Mouse (Mus musculus): ENCODE data around the gene Gdf5. TPM values are rescaled to one million over a fixed set of nuclear protein-coding genes. Genes with fewer than 3 reads are reported as not detected.

The Gdf5 gene
- polyA plus RNA-seq, 1 experiment from 2014 or later = 1.7 TPM

DNA sequence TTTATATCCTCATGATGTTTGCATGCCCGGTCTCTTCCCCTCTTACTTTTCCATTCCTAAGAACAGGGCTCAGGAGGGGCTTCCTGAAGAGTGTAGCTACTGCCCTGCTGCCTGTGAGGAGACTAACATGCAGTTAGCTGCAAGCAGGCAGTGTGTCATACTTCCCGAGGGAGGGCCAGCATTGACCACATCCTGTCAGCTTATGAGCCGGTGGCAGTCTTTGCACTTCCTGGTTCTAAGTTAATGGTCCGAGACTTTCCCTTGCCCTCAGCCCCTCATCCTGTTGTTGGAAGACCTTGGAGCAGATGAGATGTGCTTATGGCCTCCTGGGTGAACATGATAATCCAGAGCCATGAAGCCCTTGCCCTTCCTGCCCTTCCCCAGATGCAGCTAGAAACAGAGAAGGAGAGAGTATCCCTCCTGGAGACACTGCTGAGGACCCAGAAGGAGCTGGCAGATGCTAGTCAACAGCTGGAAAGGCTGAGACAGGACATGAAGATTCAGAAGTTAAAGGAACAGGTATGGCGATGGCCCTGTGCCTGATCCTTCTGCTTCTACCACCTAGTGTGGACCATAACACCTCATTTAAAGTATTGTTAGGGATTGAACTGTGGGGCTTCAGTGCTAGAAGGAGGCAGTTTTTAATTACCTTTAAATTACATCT is 34.3 kb upstream of the Gdf5 start:
- peak; percentile 73 for ATAC-seq
- H3K27ac ChIP-seq (ENCODE audit: low read length) = no peak overlapping the region; the same call in 1 of the 2 replicates
- WGBS = 69% methylated on average over 5 of the region's 5 CpGs
- DNase-seq (ENCODE audit: low spot score) = peak; percentile 53
- no peaks in the 10 kb centered on the region for H3K9me3 ChIP-seq (ENCODE audit: low read length)
- H3K9ac ChIP-seq (replicated peaks; ENCODE audit: low read depth) = no peak overlapping the region
- no peak for TF ChIP-seq EP300 (IDR thresholded peaks at IDR 0.05)
- TF ChIP-seq CTCF (IDR thresholded peaks at IDR 0.05) = no peak
- no peak overlapping the region for H3K4me2 ChIP-seq (replicated peaks; ENCODE audit: low read depth, low read length)
- no peaks in the 10 kb centered on the region for H3K27me3 ChIP-seq (replicated peaks; ENCODE audit: insufficient read depth, low read length)
- H3K4me1 ChIP-seq (ENCODE audit: insufficient read depth, low read depth, low read length) = no peaks in the 10 kb centered on the region
- H3K4me3 ChIP-seq (ENCODE audit: low read depth, low read length) = no peak overlapping the region
- H3K36me3 ChIP-seq (ENCODE audit: insufficient read depth, low read length) = peaks cover 26% of the 10 kb centered on the region

DNA sequence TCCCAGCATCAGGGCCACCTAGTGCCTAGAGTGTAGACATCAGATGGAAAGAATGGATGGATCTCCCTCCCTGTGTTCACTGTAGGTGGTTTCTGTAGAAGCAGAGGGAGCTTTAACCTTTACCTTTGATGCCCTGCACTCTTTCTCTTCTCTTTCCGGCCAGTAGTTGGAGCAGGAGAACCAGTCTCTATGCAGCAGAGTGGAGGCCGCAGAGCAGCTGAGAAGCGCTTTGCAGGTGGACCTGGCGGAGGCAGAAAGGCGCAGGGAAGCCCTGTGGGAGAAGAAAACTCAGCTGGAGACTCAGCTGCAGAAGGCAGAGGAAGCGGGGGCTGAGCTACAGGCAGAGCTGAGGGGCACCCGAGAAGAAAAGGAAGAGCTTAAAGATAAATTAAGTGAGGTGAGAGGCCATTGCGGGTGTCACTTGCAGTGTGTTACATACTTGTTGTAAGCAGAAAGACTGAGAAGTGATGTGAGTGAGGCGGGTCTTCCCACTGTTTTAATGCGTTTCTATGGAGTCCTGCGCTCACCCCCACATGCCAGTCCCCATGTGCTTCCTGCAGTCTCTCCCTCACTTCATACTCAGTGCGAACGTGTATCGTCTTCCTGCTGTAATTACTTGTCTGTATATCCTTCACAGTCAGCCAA is 29.0 kb upstream of the Gdf5 start:
- H3K36me3 ChIP-seq (ENCODE audit: insufficient read depth, low read length) = peaks cover 38% of the 10 kb centered on the region; the same call in 1 of the 2 replicates
- 76% methylated on average over 14 of the region's 14 CpGs for WGBS
- no peak overlapping the region for H3K4me2 ChIP-seq (replicated peaks; ENCODE audit: low read depth, low read length)
- H3K27ac ChIP-seq (ENCODE audit: low read length) = no peak overlapping the region
- no peak overlapping the region for H3K9ac ChIP-seq (replicated peaks; ENCODE audit: low read depth)
- no peak for ATAC-seq
- no peaks in the 10 kb centered on the region for H3K27me3 ChIP-seq (replicated peaks; ENCODE audit: insufficient read depth, low read length)
- TF ChIP-seq EP300 (IDR thresholded peaks at IDR 0.05) (no peak), CTCF (IDR thresholded peaks at IDR 0.05) (peak; percentile 14; the same call in 1 of the 2 replicates)
- no peak for DNase-seq (ENCODE audit: low spot score)
- H3K9me3 ChIP-seq (ENCODE audit: low read length) = no peaks in the 10 kb centered on the region
- H3K4me3 ChIP-seq (ENCODE audit: low read depth, low read length) = no peak overlapping the region
- no peaks in the 10 kb centered on the region for H3K4me1 ChIP-seq (ENCODE audit: insufficient read depth, low read depth, low read length)

- no peak for DNase-seq (ENCODE audit: low spot score)
- Histone ChIP-seq H3K27ac (ENCODE audit: low read length) (no peak overlapping the region), H3K27me3 (replicated peaks; ENCODE audit: insufficient read depth, low read length) (no peaks in the 10 kb centered on the region), H3K4me1 (ENCODE audit: insufficient read depth, low read depth, low read length) (no peaks in the 10 kb centered on the region), H3K36me3 (ENCODE audit: insufficient read depth, low read length) (peaks cover 42% of the 10 kb centered on the region), H3K9me3 (ENCODE audit: low read length) (no peaks in the 10 kb centered on the region), H3K4me2 (replicated peaks; ENCODE audit: low read depth, low read length) (no peak overlapping the region), H3K9ac (replicated peaks; ENCODE audit: low read depth) (no peak overlapping the region), H3K4me3 (ENCODE audit: low read depth, low read length) (no peak overlapping the region)
- TF ChIP-seq EP300 (IDR thresholded peaks at IDR 0.05) (no peak), CTCF (IDR thresholded peaks at IDR 0.05) (no peak)
- no peak for ATAC-seq
- 83% methylated on average over 6 of the region's 6 CpGs for WGBS
Measured at GRCm38 (mm10) chr2:155973348-155973747, 28.2 kb upstream of the Gdf5 start.

GRCm38 (mm10) chr2:155962991-155963390 is 17.8 kb upstream of the Gdf5 start:
- Histone ChIP-seq H3K27me3 (replicated peaks; ENCODE audit: insufficient read depth, low read length) (no peaks in the 10 kb centered on the region), H3K36me3 (ENCODE audit: insufficient read depth, low read length) (peaks cover 21% of the 10 kb centered on the region), H3K4me1 (ENCODE audit: insufficient read depth, low read depth, low read length) (no peaks in the 10 kb centered on the region), H3K9me3 (ENCODE audit: low read length) (no peaks in the 10 kb centered on the region), H3K9ac (replicated peaks; ENCODE audit: low read depth) (no peak overlapping the region), H3K4me3 (ENCODE audit: low read depth, low read length) (no peak overlapping the region), H3K4me2 (replicated peaks; ENCODE audit: low read depth, low read length) (no peak overlapping the region), H3K27ac (ENCODE audit: low read length) (no peak overlapping the region)
- DNase-seq (ENCODE audit: low spot score) (peak; percentile 33), ATAC-seq (no peak)
- WGBS = 50% methylated on average over 1 of the region's 1 CpGs
- TF ChIP-seq EP300 (IDR thresholded peaks at IDR 0.05) (no peak), CTCF (IDR thresholded peaks at IDR 0.05) (peak; percentile 66)

GRCm38 (mm10) chr2:155961862-155962261 is 16.7 kb upstream of the Gdf5 start:
- H3K27ac ChIP-seq (ENCODE audit: low read length) = no peak overlapping the region
- no peaks in the 10 kb centered on the region for H3K4me1 ChIP-seq (ENCODE audit: insufficient read depth, low read depth, low read length)
- no peak for ATAC-seq
- 87% methylated on average over 10 of the region's 10 CpGs for WGBS
- no peak overlapping the region for H3K4me2 ChIP-seq (replicated peaks; ENCODE audit: low read depth, low read length)
- TF ChIP-seq CTCF (IDR thresholded peaks at IDR 0.05) = no peak
- H3K4me3 ChIP-seq (ENCODE audit: low read depth, low read length) = no peak overlapping the region
- peaks cover 18% of the 10 kb centered on the region for H3K36me3 ChIP-seq (ENCODE audit: insufficient read depth, low read length)
- no peaks in the 10 kb centered on the region for H3K9me3 ChIP-seq (ENCODE audit: low read length)
- no peak for DNase-seq (ENCODE audit: low spot score)
- no peaks in the 10 kb centered on the region for H3K27me3 ChIP-seq (replicated peaks; ENCODE audit: insufficient read depth, low read length)
- no peak overlapping the region for H3K9ac ChIP-seq (replicated peaks; ENCODE audit: low read depth)

DNA sequence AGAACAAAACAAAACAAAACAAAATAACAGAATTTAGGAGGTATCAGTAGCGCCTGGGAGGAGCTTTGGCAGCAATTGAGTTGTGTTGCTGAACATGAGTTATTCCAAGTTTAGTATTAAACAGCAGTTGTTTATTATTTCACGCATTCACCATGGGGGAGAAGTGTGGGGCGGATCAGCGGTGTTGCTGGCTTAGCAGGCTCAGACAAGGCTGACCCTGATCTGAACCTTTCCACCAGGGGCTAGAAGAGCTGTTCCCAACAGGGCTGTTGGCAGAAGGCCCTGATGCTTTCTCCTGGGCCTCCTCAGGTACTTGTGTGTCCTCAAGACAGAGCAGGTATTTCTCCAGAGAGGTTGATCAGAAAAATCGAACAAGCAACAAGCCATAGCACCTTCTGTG is 14.8 kb upstream of the Gdf5 start:
- WGBS = 77% methylated on average over 5 of the region's 5 CpGs

More for the DNA sequence above, 14.8 kb upstream of the Gdf5 start:
- DNase-seq (ENCODE audit: low spot score) = no peak
- H3K27me3 ChIP-seq (replicated peaks; ENCODE audit: insufficient read depth, low read length) = no peaks in the 10 kb centered on the region
- ATAC-seq = no peak
- no peak overlapping the region for H3K4me2 ChIP-seq (replicated peaks; ENCODE audit: low read depth, low read length)
- H3K36me3 ChIP-seq (ENCODE audit: insufficient read depth, low read length) = peaks cover 5% of the 10 kb centered on the region
- H3K4me1 ChIP-seq (ENCODE audit: insufficient read depth, low read depth, low read length) = no peaks in the 10 kb centered on the region
- TF ChIP-seq CTCF (IDR thresholded peaks at IDR 0.05) (no peak), EP300 (IDR thresholded peaks at IDR 0.05) (no peak)
- H3K27ac ChIP-seq (ENCODE audit: low read length) = no peak overlapping the region
- H3K9me3 ChIP-seq (ENCODE audit: low read length) = no peaks in the 10 kb centered on the region
- H3K9ac ChIP-seq (replicated peaks; ENCODE audit: low read depth) = no peak overlapping the region
- H3K4me3 ChIP-seq (ENCODE audit: low read depth, low read length) = no peak overlapping the region

Measured in lung, postnatal 0 days (tissue).